Mouse (Mus musculus) liver, embryonic 16.5 days (tissue): ENCODE results near the gene Wasf1. TPM values are rescaled to one million over a fixed set of nuclear protein-coding genes. Genes with fewer than 3 reads are reported as not detected.

Experiments used
- ATAC-seq: fragments of 200-750 bp; cut with Nextera tagmentation; 2 replicates; pipeline ENCODE4 v1.8.0; 2017; ENCODE audit warnings: low read depth, mild to moderate bottlenecking, moderate number of reproducible peaks, moderate library complexity
- H3K27ac ChIP-seq: fragments of 300-500 bp; sonication (generic); 2 replicates; pipeline ENCODE4 v1.5.1; 2014; ENCODE audit warnings: mild to moderate bottlenecking, low read length
- H3K27me3 ChIP-seq: fragments of 300-500 bp; sonication (generic); 2 replicates; pipeline ENCODE4 v1.6.1; 2014; ENCODE audit warnings: low read depth, low read length, mixed read lengths; ENCODE audit not compliant: control insufficient read depth, insufficient read depth
- H3K36me3 ChIP-seq: fragments of 300-500 bp; sonication (generic); 2 replicates; pipeline ENCODE4 v1.6.1; 2014; ENCODE audit warnings: mild to moderate bottlenecking; ENCODE audit not compliant: control insufficient read depth, insufficient read depth
- H3K4me1 ChIP-seq: fragments of 300-500 bp; sonication (generic); 2 replicates; pipeline ENCODE4 v1.6.1; 2014; ENCODE audit warnings: low read depth, low read length, mixed read lengths; ENCODE audit not compliant: control insufficient read depth
- H3K4me2 ChIP-seq: fragments of 300-500 bp; sonication (generic); 2 replicates; pipeline ENCODE4 v1.6.1; 2014; ENCODE audit warnings: low read depth, low read length, mixed read lengths
- H3K4me3 ChIP-seq: fragments of 300-500 bp; sonication (generic); 2 replicates; pipeline ENCODE4 v1.5.1; 2014; ENCODE audit warnings: low read depth, mild to moderate bottlenecking, low read length
- H3K9ac ChIP-seq: fragments of 300-500 bp; sonication (generic); 2 replicates; pipeline ENCODE4 v1.6.1; 2014; ENCODE audit warnings: low read depth, low read length
- H3K9me3 ChIP-seq: fragments of 300-500 bp; sonication (generic); replicated peaks from 2 replicates; pipeline ENCODE4 v1.6.1; 2016; ENCODE audit warnings: low read length; ENCODE audit not compliant: control insufficient read depth
- WGBS: fragments of 180-500 bp; shearing (Covaris S2); extraction: QIAGEN DNeasy Blood & Tissue Kit; methylation state at CpG from one replicate; pipeline ENCODE4 v1.1.7; 2014; ENCODE audit not compliant: insufficient replicate concordance; 5-methylcytosine and 5-hydroxymethylcytosine counted together
- polyA plus RNA-seq: library from polyadenylated mRNA; unstranded; fragments of >200 nt; fragmentation: Nextera tagmentation; extraction: Ambion mirVana; gene quantifications from 2 replicates; pipeline ENCODE4 v1.2.1, GENCODE M21; 2015

Gene Wasf1
- polyA plus RNA-seq, 1 experiment from 2014 or later: 1.3 TPM

- 68% methylated on average over 7 of the region's 7 CpGs for WGBS
- Histone ChIP-seq H3K4me3 (no peak overlapping the region), H3K36me3 (no peaks in the 10 kb centered on the region), H3K9me3 (no peaks in the 10 kb centered on the region), H3K4me1 (no peaks in the 10 kb centered on the region), H3K27ac (no peak overlapping the region), H3K27me3 (no peaks in the 10 kb centered on the region), H3K9ac (no peak overlapping the region), H3K4me2 (no peak overlapping the region)
- no peak for ATAC-seq
These were observed 23.5 kb downstream of the Wasf1 start for GRCm38 (mm10) chr10:40906802-40907201.

- Histone ChIP-seq H3K27ac (no peak overlapping the region), H3K4me1 (no peaks in the 10 kb centered on the region), H3K4me3 (no peak overlapping the region), H3K4me2 (no peak overlapping the region), H3K9ac (no peak overlapping the region), H3K27me3 (no peaks in the 10 kb centered on the region), H3K9me3 (no peaks in the 10 kb centered on the region), H3K36me3 (no peaks in the 10 kb centered on the region)
- WGBS: 24% methylated on average over 2 of the region's 2 CpGs
- no peak for ATAC-seq
These were observed 25.3 kb downstream of the Wasf1 start for GRCm38 (mm10) chr10:40908580-40908979.

GRCm38 (mm10) chr10:40910811-40911210, 27.5 kb downstream of the Wasf1 start:
- H3K27ac ChIP-seq: no peak overlapping the region
- no peak overlapping the region for H3K4me3 ChIP-seq
- no peak for ATAC-seq
- H3K4me2 ChIP-seq: no peak overlapping the region
- H3K36me3 ChIP-seq: no peaks in the 10 kb centered on the region
- no peaks in the 10 kb centered on the region for H3K9me3 ChIP-seq
- H3K4me1 ChIP-seq: no peaks in the 10 kb centered on the region
- H3K9ac ChIP-seq: no peak overlapping the region
- H3K27me3 ChIP-seq: no peaks in the 10 kb centered on the region
- 47% methylated on average over 2 of the region's 2 CpGs for WGBS

GRCm38 (mm10) chr10:40915240-40915639, 32.0 kb downstream of the Wasf1 start:
- Histone ChIP-seq H3K9ac (no peak overlapping the region), H3K4me2 (no peak overlapping the region), H3K27me3 (no peaks in the 10 kb centered on the region), H3K4me1 (no peaks in the 10 kb centered on the region), H3K9me3 (no peaks in the 10 kb centered on the region), H3K4me3 (no peak overlapping the region), H3K27ac (no peak overlapping the region), H3K36me3 (no peaks in the 10 kb centered on the region)
- WGBS: 51% methylated on average over 2 of the region's 2 CpGs
- no peak for ATAC-seq

GRCm38 (mm10) chr10:40918669-40919440, 35.6 kb downstream of the Wasf1 start:
- H3K4me1 ChIP-seq: no peaks in the 10 kb centered on the region
- WGBS: 79% methylated on average over 8 of the region's 8 CpGs
- ATAC-seq: no peak
- H3K27ac ChIP-seq: no peak overlapping the region
- H3K9me3 ChIP-seq: no peaks in the 10 kb centered on the region
- no peak overlapping the region for H3K9ac ChIP-seq
- no peaks in the 10 kb centered on the region for H3K36me3 ChIP-seq
- no peaks in the 10 kb centered on the region for H3K27me3 ChIP-seq
- no peak overlapping the region for H3K4me2 ChIP-seq
- no peak overlapping the region for H3K4me3 ChIP-seq

- no peak for ATAC-seq
- Histone ChIP-seq H3K9me3 (no peaks in the 10 kb centered on the region), H3K27ac (no peak overlapping the region), H3K4me3 (no peak overlapping the region), H3K27me3 (no peaks in the 10 kb centered on the region), H3K4me2 (no peak overlapping the region), H3K4me1 (no peaks in the 10 kb centered on the region), H3K36me3 (no peaks in the 10 kb centered on the region), H3K9ac (no peak overlapping the region)
- 71% methylated on average over 6 of the region's 6 CpGs for WGBS
These were observed 36.2 kb downstream of the Wasf1 start for GRCm38 (mm10) chr10:40919464-40919863.

GRCm38 (mm10) chr10:40932995-40933394, 49.7 kb downstream of the Wasf1 start:
- Histone ChIP-seq H3K27ac (no peak overlapping the region), H3K9ac (no peak overlapping the region), H3K36me3 (no peaks in the 10 kb centered on the region), H3K27me3 (no peaks in the 10 kb centered on the region), H3K4me1 (no peaks in the 10 kb centered on the region), H3K9me3 (no peaks in the 10 kb centered on the region), H3K4me2 (no peak overlapping the region), H3K4me3 (no peak overlapping the region)
- 77% methylated on average over 8 of the region's 8 CpGs for WGBS
- no peak for ATAC-seq

- ATAC-seq: no peak
- H3K9me3 ChIP-seq: no peaks in the 10 kb centered on the region
- H3K36me3 ChIP-seq: no peaks in the 10 kb centered on the region
- no peaks in the 10 kb centered on the region for H3K27me3 ChIP-seq
- H3K4me3 ChIP-seq: no peak overlapping the region
- 72% methylated on average over 13 of the region's 13 CpGs for WGBS
- no peak overlapping the region for H3K9ac ChIP-seq
- H3K27ac ChIP-seq: no peak overlapping the region
- no peaks in the 10 kb centered on the region for H3K4me1 ChIP-seq
- H3K4me2 ChIP-seq: no peak overlapping the region
These were observed 53.0 kb downstream of the Wasf1 start for GRCm38 (mm10) chr10:40936160-40936726.

GRCm38 (mm10) chr10:40937569-40937968, 54.3 kb downstream of the Wasf1 start:
- H3K9ac ChIP-seq: no peak overlapping the region
- ATAC-seq: no peak
- H3K4me1 ChIP-seq: no peaks in the 10 kb centered on the region
- H3K27me3 ChIP-seq: no peaks in the 10 kb centered on the region
- no peak overlapping the region for H3K4me3 ChIP-seq
- H3K4me2 ChIP-seq: no peak overlapping the region
- no peaks in the 10 kb centered on the region for H3K9me3 ChIP-seq
- no peak overlapping the region for H3K27ac ChIP-seq
- 81% methylated on average over 20 of the region's 20 CpGs for WGBS
- no peaks in the 10 kb centered on the region for H3K36me3 ChIP-seq
